Mouse (Mus musculus): Measurements from ENCODE around the gene Hs6st3. TPM values are rescaled to one million over a fixed set of nuclear protein-coding genes. Genes with fewer than 3 reads are reported as not detected.
A peak's percentile ranks its signal among the peaks of the same experiment; 100 is the strongest.

The Hs6st3 gene
- polyA plus RNA-seq, 1 experiment from 2014 or later, result not detected

GRCm38 (mm10) chr14:119137512-119137905 lies 632 bp upstream of the Hs6st3 start:
- Histone ChIP-seq H3K4me1 (no peaks in the 10 kb centered on the region), H3K4me3 (peak overlapping the region; percentile 55), H3K27ac (no peak overlapping the region), H3K9me3 (replicated peaks) (no peaks in the 10 kb centered on the region), H3K36me3 (no peaks in the 10 kb centered on the region), H3K4me2 (peak overlapping the region; percentile 74), H3K27me3 (replicated peaks) (peaks cover 67% of the 10 kb centered on the region), H3K9ac (peak overlapping the region; percentile 48)
- WGBS (ENCODE audit: insufficient replicate concordance), result under 1% methylated on average over 38 of the region's 38 CpGs
- no peak for ATAC-seq

- Histone ChIP-seq H3K36me3 (no peaks in the 10 kb centered on the region), H3K9me3 (replicated peaks) (no peaks in the 10 kb centered on the region), H3K4me2 (peak overlapping the region; percentile 74), H3K9ac (no peak overlapping the region), H3K4me3 (peak overlapping the region; percentile 55), H3K4me1 (no peaks in the 10 kb centered on the region), H3K27ac (no peak overlapping the region), H3K27me3 (replicated peaks) (peaks cover 66% of the 10 kb centered on the region)
- ATAC-seq, result no peak
- 3% methylated on average over 20 of the region's 20 CpGs for WGBS (ENCODE audit: insufficient replicate concordance)
Observed at GRCm38 (mm10) chr14:119138786-119139100, 602 bp downstream of the Hs6st3 start.

- ATAC-seq, result no peak
- H3K4me2 ChIP-seq, result no peak overlapping the region
Observed at GRCm38 (mm10) chr14:119139381-119139950, 1.3 kb downstream of the Hs6st3 start.

GRCm38 (mm10) chr14:119153088-119153487 lies 14.9 kb downstream of the Hs6st3 start:
- H3K9ac ChIP-seq, result no peak overlapping the region
- 57% methylated on average over 2 of the region's 2 CpGs for WGBS (ENCODE audit: insufficient replicate concordance)
- H3K36me3 ChIP-seq, result no peaks in the 10 kb centered on the region
- H3K4me2 ChIP-seq, result no peak overlapping the region
- no peak overlapping the region for H3K4me3 ChIP-seq
- peaks cover 11% of the 10 kb centered on the region; the same call in 1 of the 2 replicates for H3K9me3 ChIP-seq (replicated peaks)
- H3K27me3 ChIP-seq (replicated peaks), result no peaks in the 10 kb centered on the region
- no peak for ATAC-seq
- no peaks in the 10 kb centered on the region for H3K4me1 ChIP-seq
- no peak overlapping the region for H3K27ac ChIP-seq

More at GRCm38 (mm10) chr14:119139381-119139950, 1.3 kb downstream of the Hs6st3 start:
- Histone ChIP-seq H3K27ac (no peak overlapping the region), H3K4me1 (no peaks in the 10 kb centered on the region), H3K36me3 (no peaks in the 10 kb centered on the region), H3K27me3 (replicated peaks) (peaks cover 61% of the 10 kb centered on the region), H3K9me3 (replicated peaks) (no peaks in the 10 kb centered on the region), H3K9ac (no peak overlapping the region), H3K4me3 (no peak overlapping the region)
- WGBS (ENCODE audit: insufficient replicate concordance), result 41% methylated on average over 9 of the region's 9 CpGs

GRCm38 (mm10) chr14:119193905-119194304 lies 55.8 kb downstream of the Hs6st3 start:
- Histone ChIP-seq H3K27me3 (replicated peaks) (no peaks in the 10 kb centered on the region), H3K27ac (no peak overlapping the region), H3K4me1 (no peaks in the 10 kb centered on the region), H3K36me3 (no peaks in the 10 kb centered on the region), H3K4me3 (no peak overlapping the region), H3K9me3 (replicated peaks) (no peaks in the 10 kb centered on the region), H3K4me2 (no peak overlapping the region), H3K9ac (no peak overlapping the region)
- no peak for ATAC-seq
- 73% methylated on average over 9 of the region's 9 CpGs for WGBS (ENCODE audit: insufficient replicate concordance)

- Histone ChIP-seq H3K27me3 (replicated peaks) (no peaks in the 10 kb centered on the region), H3K4me2 (no peak overlapping the region), H3K9ac (no peak overlapping the region), H3K4me1 (no peaks in the 10 kb centered on the region), H3K4me3 (no peak overlapping the region), H3K9me3 (replicated peaks) (no peaks in the 10 kb centered on the region), H3K27ac (no peak overlapping the region), H3K36me3 (no peaks in the 10 kb centered on the region)
- no peak for ATAC-seq
- 54% methylated on average over 7 of the region's 7 CpGs for WGBS (ENCODE audit: insufficient replicate concordance)
Observed at GRCm38 (mm10) chr14:119203508-119203907, 65.4 kb downstream of the Hs6st3 start.

GRCm38 (mm10) chr14:119215576-119216309 lies 77.6 kb downstream of the Hs6st3 start:
- 61% methylated on average over 13 of the region's 13 CpGs for WGBS (ENCODE audit: insufficient replicate concordance)
- no peaks in the 10 kb centered on the region for H3K9me3 ChIP-seq (replicated peaks)
- peak; percentile 35; the same call in 1 of the 2 replicates for ATAC-seq

GRCm38 (mm10) chr14:119227709-119228338 lies 89.7 kb downstream of the Hs6st3 start:
- H3K4me3 ChIP-seq, result no peak overlapping the region
- ATAC-seq, result no peak
- no peak overlapping the region for H3K27ac ChIP-seq
- no peak overlapping the region for H3K9ac ChIP-seq
- 61% methylated on average over 3 of the region's 3 CpGs for WGBS (ENCODE audit: insufficient replicate concordance)
- no peaks in the 10 kb centered on the region for H3K36me3 ChIP-seq
- no peaks in the 10 kb centered on the region for H3K9me3 ChIP-seq (replicated peaks)
- H3K4me1 ChIP-seq, result no peaks in the 10 kb centered on the region
- H3K4me2 ChIP-seq, result no peak overlapping the region
- no peaks in the 10 kb centered on the region for H3K27me3 ChIP-seq (replicated peaks)

More at GRCm38 (mm10) chr14:119215576-119216309, 77.6 kb downstream of the Hs6st3 start:
- no peak overlapping the region for H3K27ac ChIP-seq
- no peaks in the 10 kb centered on the region for H3K36me3 ChIP-seq
- no peaks in the 10 kb centered on the region for H3K27me3 ChIP-seq (replicated peaks)
- H3K4me1 ChIP-seq, result no peaks in the 10 kb centered on the region
- H3K4me2 ChIP-seq, result no peak overlapping the region
- no peak overlapping the region for H3K9ac ChIP-seq
- H3K4me3 ChIP-seq, result no peak overlapping the region

GRCm38 (mm10) chr14:119233598-119233997 lies 95.5 kb downstream of the Hs6st3 start:
- ATAC-seq, result no peak
- Histone ChIP-seq H3K36me3 (no peaks in the 10 kb centered on the region), H3K27me3 (replicated peaks) (no peaks in the 10 kb centered on the region), H3K9ac (no peak overlapping the region), H3K9me3 (replicated peaks) (no peaks in the 10 kb centered on the region), H3K27ac (no peak overlapping the region), H3K4me3 (no peak overlapping the region), H3K4me2 (no peak overlapping the region), H3K4me1 (no peaks in the 10 kb centered on the region)
- 69% methylated on average over 2 of the region's 2 CpGs for WGBS (ENCODE audit: insufficient replicate concordance)

GRCm38 (mm10) chr14:119247131-119247530 lies 109.0 kb downstream of the Hs6st3 start:
- no peaks in the 10 kb centered on the region for H3K9me3 ChIP-seq (replicated peaks)
- no peak overlapping the region for H3K4me2 ChIP-seq
- no peaks in the 10 kb centered on the region for H3K27me3 ChIP-seq (replicated peaks)
- H3K9ac ChIP-seq, result no peak overlapping the region
- no peak for ATAC-seq
- no peaks in the 10 kb centered on the region for H3K36me3 ChIP-seq
- H3K4me3 ChIP-seq, result no peak overlapping the region
- WGBS (ENCODE audit: insufficient replicate concordance), result 68% methylated on average over 6 of the region's 6 CpGs
- no peak overlapping the region for H3K27ac ChIP-seq
- H3K4me1 ChIP-seq, result no peaks in the 10 kb centered on the region

GRCm38 (mm10) chr14:119248001-119248607 lies 110.0 kb downstream of the Hs6st3 start:
- no peak overlapping the region for H3K4me3 ChIP-seq
- WGBS (ENCODE audit: insufficient replicate concordance), result 42% methylated on average over 16 of the region's 16 CpGs
- H3K4me2 ChIP-seq, result 0 out of 2 replicates have a peak overlapping the region, but pooled peaks have one; percentile 8
- no peaks in the 10 kb centered on the region for H3K9me3 ChIP-seq (replicated peaks)
- ATAC-seq, result no peak
- H3K27ac ChIP-seq, result no peak overlapping the region
- H3K4me1 ChIP-seq, result no peaks in the 10 kb centered on the region
- H3K27me3 ChIP-seq (replicated peaks), result no peaks in the 10 kb centered on the region
- H3K36me3 ChIP-seq, result no peaks in the 10 kb centered on the region
- no peak overlapping the region for H3K9ac ChIP-seq

GRCm38 (mm10) chr14:119250353-119250752 lies 112.2 kb downstream of the Hs6st3 start:
- Histone ChIP-seq H3K27me3 (replicated peaks) (no peaks in the 10 kb centered on the region), H3K4me2 (no peak overlapping the region), H3K4me1 (no peaks in the 10 kb centered on the region), H3K9ac (no peak overlapping the region), H3K9me3 (replicated peaks) (no peaks in the 10 kb centered on the region), H3K27ac (no peak overlapping the region), H3K36me3 (no peaks in the 10 kb centered on the region), H3K4me3 (no peak overlapping the region)
- 72% methylated on average over 10 of the region's 10 CpGs for WGBS (ENCODE audit: insufficient replicate concordance)
- no peak for ATAC-seq

All from liver, embryonic 12.5 days (tissue).